Mouse (Mus musculus) brown adipose tissue, adult 24 weeks (tissue): ENCODE results near the gene Armc10. TPM values are rescaled to one million over a fixed set of nuclear protein-coding genes. Genes with fewer than 3 reads are reported as not detected.

Experiments
- H3K27ac ChIP-seq: fragments of 200-500 bp; replicated peaks from 2 replicates; pipeline ENCODE4 v1.5.1; 2012; ENCODE audit warnings: low read depth, mild to moderate bottlenecking, low read length
- H3K4me1 ChIP-seq: fragments of 200-500 bp; 2 replicates; pipeline ENCODE4 v1.6.1; 2012; ENCODE audit warnings: low read length, mixed read lengths; ENCODE audit not compliant: control insufficient read depth, insufficient read depth, insufficient read length
- H3K4me3 ChIP-seq: fragments of 200-500 bp; 2 replicates; pipeline ENCODE4 v1.5.1; 2012; ENCODE audit warnings: low read depth, mild to moderate bottlenecking, low read length, moderate library complexity; ENCODE audit not compliant: insufficient read depth
- polyA plus RNA-seq: library from polyadenylated mRNA; stranded (reverse); fragments of >200 nt; gene quantifications from 2 replicates; pipeline ENCODE4 v1.2.4, GENCODE M21; 2012; ENCODE audit not compliant: missing spikeins, insufficient read depth, insufficient read length

Armc10 gene
- polyA plus RNA-seq, 1 experiment = 11.3 TPM

DNA sequence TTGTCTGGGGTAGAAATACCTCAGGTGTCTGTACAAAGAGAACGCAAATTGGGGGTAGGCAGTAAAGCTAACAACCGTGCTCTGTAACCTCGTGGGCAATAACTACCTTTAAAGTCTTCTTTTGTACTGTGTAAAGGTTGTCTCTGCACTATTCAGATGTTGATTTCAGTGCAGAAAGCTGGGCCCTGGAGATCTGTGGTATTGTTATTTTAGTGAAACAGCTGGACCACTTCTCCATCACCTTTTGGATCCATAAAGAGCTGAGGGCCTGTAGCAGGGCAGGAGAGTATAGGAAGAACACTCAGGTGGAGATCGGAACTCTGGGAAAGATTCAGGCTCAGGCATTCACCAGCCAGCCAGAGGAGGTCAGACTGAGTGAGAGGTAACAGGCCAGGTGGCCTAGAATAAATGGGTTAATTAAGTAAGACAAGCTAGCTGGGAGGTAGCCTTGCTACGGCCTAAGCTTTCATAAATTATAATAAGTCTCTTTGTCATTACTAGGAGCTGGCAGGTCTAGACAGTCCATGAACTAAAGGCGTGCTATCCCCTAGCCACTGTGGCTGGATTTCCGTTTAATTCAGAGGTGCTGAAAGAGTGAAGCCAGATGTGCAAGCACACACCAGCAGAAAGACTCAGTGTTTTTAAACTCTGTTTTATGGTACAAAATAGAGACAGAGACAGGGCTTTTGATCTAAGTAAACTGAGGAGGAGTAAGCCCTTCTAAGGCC lies 6.4 kb downstream of the Armc10 start:
- no peak overlapping the region for H3K27ac ChIP-seq
- H3K4me1 ChIP-seq = 0 out of 2 replicates have a peak, but pooled peaks cover 3% of the 10 kb centered on the region
- H3K4me3 ChIP-seq = no peak overlapping the region

DNA sequence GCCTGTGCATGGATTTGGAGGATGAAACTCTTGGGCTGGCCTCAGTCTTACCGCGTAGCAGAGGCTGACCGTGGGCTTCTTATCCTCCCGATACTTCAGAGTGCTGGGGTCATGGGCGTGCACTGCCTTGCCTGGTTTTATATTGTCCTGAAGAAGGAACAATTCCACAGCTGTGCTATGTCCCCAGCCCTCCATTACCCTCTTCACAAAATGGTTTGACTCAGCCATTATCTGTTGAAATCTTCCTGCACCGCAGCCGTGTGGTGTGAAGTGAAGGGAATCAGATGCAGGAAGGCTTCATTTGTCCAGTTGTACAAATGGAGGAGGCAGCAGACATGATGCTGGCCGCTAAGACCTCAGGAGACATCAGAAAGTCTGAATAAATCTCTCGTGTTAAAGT lies 11.3 kb downstream of the Armc10 start:
- Histone ChIP-seq H3K4me1 (peaks cover 8% of the 10 kb centered on the region; the same call in 1 of the 2 replicates), H3K4me3 (no peak overlapping the region), H3K27ac (no peak overlapping the region)

GRCm38 (mm10) chr5:21658038-21658437 lies 12.4 kb downstream of the Armc10 start:
- Histone ChIP-seq H3K4me1 (peaks cover 8% of the 10 kb centered on the region; the same call in 1 of the 2 replicates), H3K4me3 (no peak overlapping the region), H3K27ac (no peak overlapping the region)

- Histone ChIP-seq H3K27ac (no peak overlapping the region), H3K4me1 (peaks cover 8% of the 10 kb centered on the region; the same call in 1 of the 2 replicates), H3K4me3 (no peak overlapping the region)
Measured at GRCm38 (mm10) chr5:21658623-21659395, 13.2 kb downstream of the Armc10 start.

DNA sequence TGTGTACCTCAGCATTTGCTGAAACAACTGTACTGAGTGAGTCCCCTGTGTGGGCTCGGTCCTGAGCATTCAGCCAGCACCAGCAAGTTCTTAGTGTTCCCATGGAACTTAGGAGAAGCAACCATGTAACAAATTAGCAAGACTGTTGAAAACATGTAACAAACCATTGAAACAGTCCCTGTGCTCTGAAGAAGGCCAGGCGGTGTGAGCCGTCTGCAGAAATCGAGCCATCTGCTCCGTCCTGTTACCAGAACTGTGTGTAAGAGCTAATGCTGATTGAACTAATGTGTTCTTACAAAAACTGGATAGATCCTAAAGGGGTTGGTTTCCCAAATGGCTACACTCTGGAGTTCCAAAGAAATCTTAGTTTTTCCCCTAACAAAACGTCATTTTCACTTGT lies 15.2 kb downstream of the Armc10 start:
- Histone ChIP-seq H3K4me1 (peaks cover 8% of the 10 kb centered on the region; the same call in 1 of the 2 replicates), H3K27ac (peak overlapping the region; percentile 66), H3K4me3 (no peak overlapping the region)

GRCm38 (mm10) chr5:21663081-21663480 lies 17.5 kb downstream of the Armc10 start:
- Histone ChIP-seq H3K27ac (0 out of 2 replicates have a peak overlapping the region, but pooled peaks have one; percentile 8), H3K4me1 (peaks cover 8% of the 10 kb centered on the region; the same call in 1 of the 2 replicates), H3K4me3 (no peak overlapping the region)

GRCm38 (mm10) chr5:21667191-21668137 lies 21.9 kb downstream of the Armc10 start:
- no peaks in the 10 kb centered on the region for H3K4me1 ChIP-seq
- H3K4me3 ChIP-seq = no peak overlapping the region
- no peak overlapping the region for H3K27ac ChIP-seq

DNA sequence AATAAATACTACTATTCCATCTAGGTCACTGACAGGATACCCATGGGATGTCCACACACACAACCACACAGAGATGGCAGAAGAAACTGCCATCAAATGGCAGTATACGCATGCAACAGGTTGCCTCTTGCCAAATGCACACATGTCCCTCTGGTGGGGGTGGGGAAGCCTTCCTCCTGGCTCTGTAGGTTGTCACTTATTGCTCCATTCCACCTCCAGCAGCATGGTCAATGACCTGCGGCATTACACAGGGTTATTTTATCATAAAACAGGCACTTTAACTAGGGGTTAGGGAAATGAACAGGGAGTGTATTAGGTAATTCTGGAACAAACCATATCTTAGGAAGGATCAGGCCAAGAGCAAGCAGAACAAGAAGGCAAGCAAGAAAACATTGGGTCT lies 23.7 kb downstream of the Armc10 start:
- H3K4me3 ChIP-seq = no peak overlapping the region
- no peaks in the 10 kb centered on the region for H3K4me1 ChIP-seq
- H3K27ac ChIP-seq = no peak overlapping the region

- no peak overlapping the region for H3K27ac ChIP-seq
- H3K4me1 ChIP-seq = no peaks in the 10 kb centered on the region
- H3K4me3 ChIP-seq = peak overlapping the region; percentile 28; the same call in 1 of the 2 replicates
Measured at GRCm38 (mm10) chr5:21672812-21673635, 27.4 kb downstream of the Armc10 start.

GRCm38 (mm10) chr5:21673742-21674141 lies 28.1 kb downstream of the Armc10 start:
- no peaks in the 10 kb centered on the region for H3K4me1 ChIP-seq
- H3K4me3 ChIP-seq = no peak overlapping the region
- H3K27ac ChIP-seq = no peak overlapping the region

DNA sequence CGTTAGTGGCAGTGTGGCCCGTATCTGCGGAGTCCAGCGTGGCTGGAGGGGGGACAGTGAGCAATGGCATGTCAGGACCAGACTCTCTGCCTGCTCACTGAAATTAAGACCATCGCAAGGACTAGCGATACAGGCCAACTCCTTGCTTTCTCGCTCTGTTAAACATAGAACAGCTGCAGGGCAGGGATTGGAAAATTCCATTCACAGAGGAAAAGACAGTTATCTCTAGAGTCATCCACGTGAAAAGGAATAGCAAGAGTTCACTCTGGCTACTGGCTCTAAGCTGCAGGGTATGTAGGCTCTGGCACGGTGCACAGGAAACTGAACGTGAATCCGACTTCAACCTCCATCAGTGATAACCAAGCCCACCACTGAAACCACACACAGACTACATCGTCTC lies 29.4 kb downstream of the Armc10 start:
- Histone ChIP-seq H3K4me1 (no peaks in the 10 kb centered on the region), H3K4me3 (no peak overlapping the region), H3K27ac (no peak overlapping the region)

GRCm38 (mm10) chr5:21675494-21675893 lies 29.9 kb downstream of the Armc10 start:
- Histone ChIP-seq H3K27ac (no peak overlapping the region), H3K4me1 (no peaks in the 10 kb centered on the region), H3K4me3 (no peak overlapping the region)

DNA sequence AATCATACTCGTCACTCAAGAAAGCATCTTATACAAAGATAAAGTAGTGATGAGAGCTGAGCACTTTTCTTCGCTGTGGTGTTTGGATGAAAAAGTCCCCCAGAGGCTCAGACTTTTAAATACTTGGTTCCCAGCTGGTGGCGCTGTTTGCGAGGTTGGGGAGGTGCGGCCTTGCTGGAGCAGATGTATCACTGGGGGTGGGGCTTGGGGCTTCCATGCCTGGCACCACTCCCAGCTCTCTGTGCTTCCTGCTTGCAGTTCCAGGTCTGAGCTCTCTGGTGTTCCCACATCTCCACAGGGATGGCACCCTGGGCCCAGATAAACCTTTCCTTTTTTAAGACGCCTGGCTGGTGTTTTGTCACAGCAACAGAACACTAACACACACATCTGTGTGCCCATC lies 32.3 kb downstream of the Armc10 start:
- H3K4me3 ChIP-seq = no peak overlapping the region
- H3K4me1 ChIP-seq = no peaks in the 10 kb centered on the region
- no peak overlapping the region for H3K27ac ChIP-seq

GRCm38 (mm10) chr5:21678363-21678762 lies 32.8 kb downstream of the Armc10 start:
- H3K27ac ChIP-seq = no peak overlapping the region
- no peak overlapping the region for H3K4me3 ChIP-seq
- no peaks in the 10 kb centered on the region for H3K4me1 ChIP-seq
